Mouse (Mus musculus): ENCODE results near the gene Mtif2. TPM values are rescaled to one million over a fixed set of nuclear protein-coding genes. Genes with fewer than 3 reads are reported as not detected.
"Not testable (repeated sequence)": the region's sequence is repeated elsewhere in the genome, so short reads cannot be mapped to it uniquely, and the experiment has no call there.

Mtif2 gene
- 10 to 100 TPM; 66.2 to 67.2 TPM for total RNA-seq (2021)

DNA sequence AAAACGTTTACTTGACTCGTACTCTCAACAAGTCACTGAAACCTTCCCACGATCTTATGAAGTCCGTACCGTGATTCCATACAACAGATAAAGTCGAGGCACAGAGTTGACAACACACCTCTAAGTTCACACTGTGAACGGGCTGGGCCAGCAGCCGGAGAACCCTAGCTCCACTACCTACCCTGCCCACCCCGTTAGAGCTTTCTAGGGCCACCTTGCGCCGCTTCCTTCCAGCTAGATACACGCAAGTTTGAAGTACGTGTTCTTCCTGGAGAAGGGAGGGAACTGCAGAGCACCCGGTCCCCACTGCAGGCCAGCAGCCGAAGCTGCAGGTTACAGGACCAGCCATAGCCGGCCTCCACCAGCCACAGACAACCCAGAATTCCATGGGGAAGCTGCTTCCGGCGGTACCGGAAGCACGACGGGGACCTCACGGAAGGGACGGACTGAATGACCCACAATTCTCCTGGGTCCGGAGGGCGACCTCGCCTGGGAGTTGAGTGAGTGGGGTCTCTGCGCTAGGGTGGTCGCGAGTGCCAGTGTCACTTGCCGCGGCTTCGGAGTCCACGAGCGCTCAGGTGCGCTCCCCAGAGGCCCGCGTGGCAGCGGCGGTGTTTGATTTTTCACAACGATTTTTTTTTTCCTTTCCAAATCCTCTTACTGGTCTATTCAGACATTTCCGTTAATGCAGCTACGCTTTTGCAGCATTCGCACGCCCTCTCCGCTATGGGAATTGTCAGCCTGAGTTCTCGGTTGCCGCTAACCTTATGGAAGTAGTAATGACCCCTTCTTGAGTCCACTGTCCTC, at the start of gene Mtif2:
Gene Mtif2 (plus strand): TSS at position 421 of the 807 bp plus-strand sequence.
- DNase-seq (ENCODE audit: low spot score) = peak; percentile 47
- intact Hi-C loops (cut with DNase I) = loop anchor here (2.0 to 5.0 kb wide), 3 partner anchors 21 to 259 kb away; partner anchors contain the start of genes Ccdc88a and Clhc1

DNA sequence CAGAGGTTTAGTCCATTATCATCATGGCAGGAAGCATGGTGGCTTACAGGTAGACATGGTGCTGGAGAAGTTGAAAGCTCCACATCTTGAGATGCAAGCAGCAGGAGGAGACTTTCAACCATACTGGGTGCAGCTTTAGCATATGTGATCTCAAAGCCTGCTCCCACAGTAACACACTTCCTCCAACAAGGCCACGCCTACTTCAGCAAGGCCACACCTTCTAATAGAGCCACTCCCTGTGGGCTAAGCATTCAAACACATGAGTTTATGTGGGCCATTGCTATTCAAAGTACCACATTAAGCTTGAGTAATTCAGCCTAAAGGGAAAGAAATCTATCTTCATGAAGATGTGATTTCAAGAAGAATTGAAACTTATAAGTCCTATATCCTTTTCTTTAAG, 33.1 kb upstream of the Mtif2 start:
- intact Hi-C loops (cut with DNase I) = no loop called here
- DNase-seq (ENCODE audit: low spot score) = no peak

DNA sequence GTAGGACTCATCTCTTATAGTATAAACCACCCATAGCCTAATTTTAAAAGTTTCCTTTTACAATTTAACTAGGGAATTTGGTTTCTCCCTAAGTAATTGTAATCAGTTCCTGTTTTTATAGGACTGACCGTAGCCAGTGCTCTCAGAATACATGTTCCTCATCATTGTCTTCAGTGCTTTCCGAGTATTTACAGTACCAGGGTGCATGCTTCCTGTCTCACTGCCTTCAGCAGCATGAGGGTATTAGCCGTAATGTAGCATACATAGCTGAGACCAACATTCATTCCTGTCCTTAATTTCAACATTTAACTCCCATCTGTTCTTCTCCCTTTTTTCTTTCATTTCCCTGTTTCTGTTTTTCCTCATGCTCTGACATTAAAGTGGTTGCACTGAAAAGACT, 29.2 kb upstream of the Mtif2 start:
- DNase-seq (ENCODE audit: low spot score) = no peak
- intact Hi-C loops (cut with DNase I) = no loop called here

DNA sequence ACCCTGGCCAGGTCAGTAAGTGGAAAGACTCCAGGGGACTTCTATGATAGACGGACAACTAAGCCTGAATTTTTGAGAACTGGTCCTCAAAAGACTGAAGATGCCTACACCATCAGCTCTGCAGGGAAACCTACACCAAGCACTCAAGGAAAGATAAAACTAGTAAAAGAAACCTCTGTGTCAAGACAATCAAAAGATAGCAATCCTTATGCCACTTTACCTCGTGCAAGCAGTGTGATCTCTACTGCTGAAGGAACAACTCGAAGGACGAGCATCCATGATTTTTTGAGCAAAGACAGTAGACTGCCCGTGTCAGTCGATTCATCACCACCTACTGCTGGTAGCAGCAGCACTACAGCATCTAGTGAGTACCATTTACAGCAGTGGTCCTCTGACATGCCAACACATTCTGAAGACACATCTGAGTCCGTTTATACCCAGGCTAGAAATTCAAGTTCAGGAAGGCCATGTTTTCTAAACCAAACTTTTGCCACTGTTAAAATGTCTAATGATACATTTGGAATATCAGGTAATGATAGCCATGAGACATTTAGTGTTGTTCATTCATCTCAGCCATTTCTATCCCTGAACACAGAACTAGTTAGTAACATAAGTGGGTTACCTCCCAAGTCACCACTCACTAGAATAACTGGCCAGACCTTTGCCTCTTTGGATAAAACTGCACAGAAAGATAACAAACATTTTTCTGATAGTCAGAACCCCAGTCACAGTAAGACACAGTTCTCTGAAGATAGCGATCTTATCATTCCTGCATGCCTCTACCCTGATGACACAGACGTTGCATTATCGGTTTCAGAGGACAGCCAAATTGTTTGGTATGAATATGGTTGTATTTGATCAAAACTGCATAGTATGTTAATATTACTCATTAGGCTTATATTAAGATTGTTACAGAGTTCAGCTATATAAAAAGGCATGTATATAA, 22.0 kb upstream of the Mtif2 start:
- DNase-seq (ENCODE audit: low spot score) = no peak
- intact Hi-C loops (cut with DNase I) = no loop called here

DNA sequence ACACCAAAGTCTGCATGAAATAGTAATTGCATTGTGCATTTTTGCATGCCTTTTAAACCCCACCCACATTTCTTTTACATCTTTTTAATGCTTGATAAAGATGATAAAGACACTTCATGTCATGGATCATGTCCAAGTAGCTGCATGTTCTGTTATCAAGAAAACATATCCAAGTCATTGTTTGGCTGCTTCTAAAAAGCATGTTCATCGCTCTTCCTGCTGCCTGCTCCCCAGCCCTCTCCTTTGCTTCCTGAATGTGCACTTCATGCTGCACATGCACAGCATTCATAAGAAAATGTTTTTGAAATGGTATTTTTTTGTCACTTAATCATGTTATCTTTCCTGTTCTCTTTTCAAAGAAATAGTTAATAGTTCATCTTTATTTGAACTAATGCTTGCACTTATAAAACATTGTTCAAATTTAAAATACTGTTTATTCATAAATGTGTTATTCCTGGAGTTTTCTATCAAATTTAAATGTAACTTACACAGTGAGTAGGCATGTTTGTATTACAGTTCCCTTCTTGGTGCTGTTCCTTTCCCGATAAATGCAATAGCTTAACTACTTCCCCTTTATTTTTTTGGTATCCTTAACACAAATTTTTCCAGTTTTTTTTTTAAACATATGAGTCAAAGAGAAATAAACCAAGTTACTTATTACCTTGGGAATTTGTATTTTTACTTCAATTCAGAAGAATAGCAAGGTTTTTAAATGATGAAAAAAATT, 21.1 kb upstream of the Mtif2 start:
- no peak for DNase-seq (ENCODE audit: low spot score)
- intact Hi-C loops (cut with DNase I) = no loop called here

DNA sequence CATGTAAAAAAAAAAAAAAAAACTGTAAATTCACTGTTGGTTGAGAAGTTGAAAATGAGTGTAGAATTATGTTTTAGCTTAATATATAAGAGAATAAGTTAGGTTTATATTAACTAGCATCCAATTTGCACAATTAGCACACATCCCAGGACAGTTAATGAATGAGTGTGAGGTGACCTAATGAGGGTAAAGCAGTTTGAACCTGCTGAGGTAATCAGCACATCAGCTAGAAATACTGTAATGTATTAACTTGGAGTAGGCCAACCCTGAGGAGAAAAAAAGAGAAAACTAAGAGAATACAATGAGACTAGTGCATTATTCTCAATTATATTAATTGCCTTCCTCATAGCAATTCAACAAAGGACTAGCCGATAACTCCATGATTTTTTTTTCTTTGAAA, 16.8 kb upstream of the Mtif2 start:
- intact Hi-C loops (cut with DNase I) = no loop called here
- no peak for DNase-seq (ENCODE audit: low spot score)

DNA sequence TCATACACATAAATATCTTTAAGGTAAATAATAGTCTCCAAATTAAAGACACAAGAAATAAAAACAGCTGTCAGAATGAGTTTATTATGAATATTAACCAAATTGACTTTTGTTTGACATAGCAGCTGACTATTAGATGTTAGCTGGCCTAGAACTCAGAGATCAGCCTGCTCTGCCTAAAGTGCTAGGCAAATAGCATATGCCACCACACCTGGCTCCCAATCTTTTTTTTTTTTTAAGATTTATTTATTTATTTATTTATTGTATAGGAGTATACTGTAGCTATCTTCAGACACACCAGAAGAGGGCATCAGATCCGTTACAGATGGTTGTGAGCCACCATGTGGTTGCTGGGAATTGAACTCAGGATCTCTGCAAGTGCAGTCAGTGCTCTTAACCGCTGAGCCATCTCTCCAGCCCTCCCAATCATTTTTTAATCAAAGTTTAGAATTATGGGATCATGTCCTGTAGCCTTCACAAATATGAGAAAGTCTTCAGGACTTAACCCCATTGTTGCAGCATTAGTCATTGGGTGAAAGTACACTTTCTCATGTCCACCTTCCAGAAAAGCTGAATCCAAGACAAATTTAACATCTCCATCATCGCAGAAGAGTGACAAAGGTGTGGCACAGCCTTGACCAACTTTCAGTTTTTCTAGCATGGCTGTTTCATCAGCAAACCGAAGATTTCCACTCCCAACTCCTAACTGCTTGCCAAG, 13.2 kb upstream of the Mtif2 start:
- intact Hi-C loops (cut with DNase I) = no loop called here
- no peak for DNase-seq (ENCODE audit: low spot score)

DNA sequence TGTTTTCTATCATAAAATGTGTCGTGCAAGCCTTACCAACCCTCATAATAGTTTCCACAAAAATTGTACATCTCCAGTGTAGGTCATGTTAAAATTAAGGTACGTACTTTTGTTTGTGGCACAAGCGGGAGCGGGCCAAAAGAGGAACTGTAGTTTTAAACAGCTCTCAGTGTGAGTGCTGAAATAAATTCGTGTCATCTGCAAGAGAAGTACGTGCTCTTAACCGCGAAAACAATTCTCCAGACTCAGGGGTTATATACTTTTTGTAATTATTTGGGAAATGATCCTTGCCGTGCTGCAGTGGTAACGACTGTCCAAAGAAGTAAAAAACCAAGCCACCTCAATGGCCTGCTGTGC, 11.9 kb upstream of the Mtif2 start:
- DNase-seq (ENCODE audit: low spot score) = no peak
- intact Hi-C loops (cut with DNase I) = no loop called here

DNA sequence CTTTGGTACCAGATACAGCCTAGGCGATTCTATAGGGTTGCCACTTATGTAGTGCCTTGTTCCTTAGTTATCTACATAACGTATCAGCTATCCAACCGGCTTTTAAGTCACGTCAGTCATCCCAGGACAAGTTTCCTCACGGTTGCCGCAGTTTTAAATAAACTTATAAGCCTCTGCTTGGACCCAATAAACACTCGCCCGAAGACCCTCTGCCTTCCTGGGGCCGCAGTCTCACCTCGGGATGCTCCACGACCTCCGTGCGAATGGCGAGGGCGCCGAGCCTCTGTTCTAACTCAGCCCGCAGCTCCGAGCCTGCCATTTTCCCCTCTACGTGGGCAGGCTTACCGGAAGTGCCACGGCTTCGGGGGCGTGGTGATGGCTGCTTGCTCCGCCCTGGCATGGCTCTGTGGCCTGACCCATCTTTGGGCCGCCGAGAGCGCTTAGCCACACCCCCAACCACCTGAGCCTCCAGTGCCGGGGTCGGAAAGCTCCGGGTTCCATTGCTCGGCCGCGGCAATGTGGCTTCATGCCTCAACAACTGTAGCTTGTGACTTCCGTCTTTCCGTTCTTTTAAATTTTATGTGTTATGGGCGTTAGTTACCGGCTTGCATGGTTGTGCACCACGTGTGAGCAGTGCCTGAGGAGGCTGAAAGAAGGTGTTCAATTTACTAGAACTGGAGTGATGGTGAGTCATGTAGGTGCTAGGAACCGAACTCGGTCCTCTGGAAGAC, 11.4 kb upstream of the Mtif2 start, which contains the start of gene Prorsd1:
Gene Prorsd1 (minus strand): TSS at position 352 of the 731 bp plus-strand sequence.
- peak; percentile 78 for DNase-seq (ENCODE audit: low spot score)
- intact Hi-C loops (cut with DNase I) = no loop called here

DNA sequence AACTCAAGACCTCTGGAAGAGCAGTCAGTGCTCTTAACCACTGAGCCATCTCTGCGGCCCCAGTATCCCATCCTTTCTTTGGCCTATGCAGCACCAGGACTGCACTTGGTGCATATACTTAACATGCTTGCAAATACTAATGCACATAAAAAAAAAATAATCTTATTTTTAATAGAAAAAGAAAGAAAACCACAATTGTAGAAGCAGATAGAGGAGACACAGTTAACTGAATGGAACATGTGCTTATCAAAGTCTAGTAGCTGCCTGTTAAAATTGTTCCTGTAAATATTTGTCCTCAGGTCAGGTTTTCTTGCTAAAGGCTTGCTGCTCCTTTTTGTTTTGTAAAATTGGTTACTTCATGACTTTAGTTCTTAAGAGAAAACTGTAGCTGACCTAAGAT, 12.0 kb downstream of the Mtif2 start:
- intact Hi-C loops (cut with DNase I) = no loop called here
- no peak for DNase-seq (ENCODE audit: low spot score)

DNA sequence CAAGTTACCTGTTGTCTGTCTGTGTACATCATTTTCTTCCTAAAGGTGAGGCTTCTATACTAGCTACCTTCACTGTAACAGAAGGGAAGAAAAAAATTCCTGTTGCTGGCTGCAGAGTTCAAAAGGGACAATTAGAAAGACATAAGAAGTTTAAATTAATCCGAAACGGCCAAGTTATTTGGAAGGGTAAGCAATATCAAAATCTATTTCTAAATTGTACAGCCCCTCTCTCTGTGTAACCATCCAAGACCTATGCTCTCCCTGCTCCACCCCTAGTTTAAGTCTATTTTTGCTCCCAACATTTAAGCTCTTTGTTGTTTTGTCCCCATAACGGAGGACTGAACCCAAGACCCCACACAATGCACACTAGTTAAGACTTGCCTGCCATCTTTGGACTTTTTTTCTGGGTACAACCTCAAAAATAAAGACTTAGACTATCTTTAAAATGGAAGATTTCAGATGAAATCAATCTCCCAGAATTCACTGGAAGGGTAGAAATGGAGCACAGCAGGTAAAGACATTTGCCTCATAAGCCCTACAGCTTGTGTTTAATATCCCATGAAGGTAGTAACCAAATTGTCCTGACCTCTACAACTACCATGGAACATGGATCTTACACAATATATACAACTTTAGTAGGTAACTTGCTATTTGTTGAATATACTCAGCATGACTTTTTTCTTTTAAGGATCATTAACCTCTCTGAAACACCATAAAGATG, 18.2 kb downstream of the Mtif2 start:
- DNase-seq (ENCODE audit: low spot score) = no peak
- intact Hi-C loops (cut with DNase I) = no loop called here

DNA sequence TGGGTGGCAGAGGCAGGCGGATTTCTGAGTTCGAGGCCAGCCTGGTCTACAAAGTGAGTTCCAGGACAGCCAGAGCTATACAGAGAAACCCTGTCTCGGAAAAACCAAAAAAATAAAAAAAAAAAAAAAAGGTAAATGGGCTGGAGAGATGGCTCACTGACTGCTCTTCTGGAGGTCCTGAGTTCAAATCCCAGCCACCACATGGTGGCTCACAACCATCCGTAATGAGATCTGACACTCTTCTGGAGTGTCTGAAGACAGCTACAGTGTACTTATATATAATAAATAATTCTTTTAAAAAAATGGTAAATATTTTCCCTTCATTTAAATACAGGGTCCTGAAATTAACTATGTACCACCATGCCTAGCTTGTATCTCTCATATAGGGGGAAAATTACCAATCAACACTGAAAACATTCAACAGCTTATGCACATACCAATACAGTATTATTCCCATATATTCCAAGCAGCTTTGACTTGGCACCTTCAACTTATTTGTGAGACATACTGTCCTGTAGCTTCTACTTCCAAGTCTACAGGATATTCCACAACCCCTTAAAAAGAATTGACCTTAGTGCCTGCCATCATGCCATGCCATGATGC, 19.0 kb downstream of the Mtif2 start:
- not testable (repeated sequence) for DNase-seq (ENCODE audit: low spot score)

DNA sequence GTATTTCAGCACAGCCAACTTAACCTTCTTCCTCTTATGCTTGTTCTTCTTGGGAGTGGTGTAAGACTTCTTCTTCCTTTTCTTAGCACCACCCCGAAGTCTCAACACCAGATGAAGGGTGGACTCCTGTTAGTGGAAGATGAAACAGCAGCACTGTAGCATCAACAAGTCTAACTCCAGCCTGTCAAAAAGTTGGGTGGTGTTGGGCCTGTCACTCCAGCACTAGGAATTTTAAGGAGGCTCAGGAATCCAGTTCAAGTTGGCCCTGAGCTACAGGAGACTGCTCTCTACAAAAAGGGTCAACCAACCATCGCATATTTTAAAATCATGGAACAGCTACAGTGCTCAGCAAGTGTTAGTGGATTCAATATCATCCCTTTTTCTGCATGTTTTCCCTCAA, 20.1 kb downstream of the Mtif2 start:
- DNase-seq (ENCODE audit: low spot score) = not testable (repeated sequence)
- intact Hi-C loops (cut with DNase I) = loop anchor here (2.0 to 5.0 kb wide), 2 partner anchors 19 to 146 kb away; partner anchors contain the start of genes Mtif2 and Rtn4

More for the DNA sequence above, 19.0 kb downstream of the Mtif2 start:
- intact Hi-C loops (cut with DNase I) = loop anchor here (5.0 kb wide), 1 partner anchor 147 kb away; the partner anchor contains the start of gene Rtn4

DNA sequence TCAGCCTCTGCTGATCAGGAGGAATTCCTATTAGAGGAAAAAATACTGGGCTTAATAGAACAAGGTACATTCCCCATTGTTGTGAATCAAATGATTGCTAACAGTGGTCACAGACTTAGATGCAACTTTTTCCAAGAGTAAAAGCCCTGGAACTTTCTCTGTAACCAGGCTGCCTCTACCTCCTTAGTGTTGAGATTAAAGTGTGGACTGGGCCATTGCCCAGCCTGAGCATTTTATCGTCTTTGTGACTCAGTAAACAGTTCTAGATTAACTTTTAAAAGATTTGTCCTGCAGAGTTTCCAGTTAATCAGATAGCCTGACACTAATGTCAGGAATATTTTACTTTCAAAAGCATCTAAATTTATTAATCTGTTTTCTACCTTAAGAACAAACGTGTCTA, 20.6 kb downstream of the Mtif2 start:
- intact Hi-C loops (cut with DNase I) = loop anchor here (2.0 to 5.0 kb wide), 2 partner anchors 20 to 146 kb away; partner anchors contain the start of genes Mtif2 and Rtn4

DNA sequence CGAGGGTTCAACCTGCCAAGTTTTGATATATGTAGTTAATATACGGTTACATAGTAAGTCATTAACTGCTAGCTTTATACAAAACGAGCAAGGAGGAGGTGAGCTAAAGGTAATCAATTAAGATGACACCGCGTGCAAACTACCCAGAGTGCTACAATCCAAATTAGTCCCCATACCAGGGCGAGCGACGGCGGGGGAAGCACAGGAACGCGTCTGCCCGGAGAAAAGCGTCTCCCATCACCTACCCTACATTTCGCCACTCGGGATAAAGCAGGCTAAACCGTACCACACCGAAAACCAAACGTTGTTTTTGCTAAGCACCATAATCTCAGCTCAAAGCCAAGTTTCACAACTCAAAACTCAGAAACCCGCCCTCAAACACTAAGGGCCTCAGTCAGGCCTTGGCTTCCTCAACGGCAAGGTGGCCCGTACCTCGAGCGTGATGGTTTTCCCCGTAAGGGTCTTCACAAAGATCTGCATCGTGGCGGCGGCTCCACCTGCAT, 21.1 kb downstream of the Mtif2 start:
- no peak for DNase-seq (ENCODE audit: low spot score)
- intact Hi-C loops (cut with DNase I) = loop anchor here (2.0 to 5.0 kb wide), 2 partner anchors 20 to 145 kb away; partner anchors contain the start of genes Mtif2 and Rtn4

More for the DNA sequence above, 20.6 kb downstream of the Mtif2 start:
- no peak for DNase-seq (ENCODE audit: low spot score)

DNA sequence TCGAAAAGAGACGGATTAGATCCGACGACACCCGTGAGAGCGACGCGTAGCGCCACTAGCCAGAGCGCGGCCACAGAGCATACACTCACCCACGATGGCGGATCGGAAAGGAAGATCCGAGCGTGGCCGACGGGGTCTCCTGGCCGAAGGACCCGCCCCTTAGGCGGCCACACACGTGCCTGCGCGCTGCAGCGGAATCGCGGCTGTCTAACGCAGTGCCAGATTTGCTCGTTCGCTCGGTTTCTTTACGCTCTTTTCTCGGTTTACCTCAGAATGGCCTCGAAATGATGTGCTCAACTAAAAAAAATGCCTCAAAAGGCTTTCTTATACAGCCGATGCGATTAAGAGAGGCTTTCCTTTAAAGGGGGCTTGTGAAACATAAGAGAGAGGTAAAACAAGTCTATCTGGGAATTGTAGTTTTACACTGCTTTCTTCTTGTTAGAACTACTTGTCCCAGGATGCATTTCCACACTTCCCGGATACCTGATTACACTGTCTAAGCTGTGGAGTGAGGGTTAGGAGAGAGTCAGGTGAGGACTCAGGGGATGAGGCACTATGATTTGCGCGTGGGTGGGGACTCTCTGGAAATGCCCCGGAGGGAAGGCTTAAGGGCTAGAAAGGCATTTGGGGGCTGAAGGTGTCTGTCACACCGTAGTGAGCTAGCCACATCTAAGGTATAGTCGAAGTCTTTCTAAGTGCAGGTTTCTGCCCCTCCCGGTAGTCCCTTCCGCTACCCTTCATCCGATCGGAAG, 21.7 kb downstream of the Mtif2 start, which contains the start of the genes Clhc1 and Rps27a:
Gene Clhc1 (plus strand): TSS at position 199 of the 752 bp plus-strand sequence.
Gene Rps27a (minus strand): TSS at position 358 of the 752 bp plus-strand sequence.
- intact Hi-C loops (cut with DNase I) = loop anchor here (2.0 to 5.0 kb wide), 2 partner anchors 21 to 144 kb away; partner anchors contain the start of genes Mtif2 and Rtn4
- DNase-seq (ENCODE audit: low spot score) = peak; percentile 83
